Mouse (Mus musculus) right cerebral cortex, postnatal 36 days (tissue): ENCODE measurements at regions not wholly inside any gene's neighbourhood (a gene's known extent, or its start where the extent isn't known, plus 50 kb on each side); places are given as distances from the start of the nearest gene placed in this dataset.
"Not testable (repeated sequence)": the region's sequence is repeated elsewhere in the genome, so short reads cannot be mapped to it uniquely, and the experiment has no call there.

Experiments used
- DNase-seq, 2 experiments: peaks; one replicate each; pipeline ENCODE4 v3.0.0; 2022; ENCODE audit warnings: low spot score in 2 of 2, mixed read lengths in 1 of 2

DNA sequence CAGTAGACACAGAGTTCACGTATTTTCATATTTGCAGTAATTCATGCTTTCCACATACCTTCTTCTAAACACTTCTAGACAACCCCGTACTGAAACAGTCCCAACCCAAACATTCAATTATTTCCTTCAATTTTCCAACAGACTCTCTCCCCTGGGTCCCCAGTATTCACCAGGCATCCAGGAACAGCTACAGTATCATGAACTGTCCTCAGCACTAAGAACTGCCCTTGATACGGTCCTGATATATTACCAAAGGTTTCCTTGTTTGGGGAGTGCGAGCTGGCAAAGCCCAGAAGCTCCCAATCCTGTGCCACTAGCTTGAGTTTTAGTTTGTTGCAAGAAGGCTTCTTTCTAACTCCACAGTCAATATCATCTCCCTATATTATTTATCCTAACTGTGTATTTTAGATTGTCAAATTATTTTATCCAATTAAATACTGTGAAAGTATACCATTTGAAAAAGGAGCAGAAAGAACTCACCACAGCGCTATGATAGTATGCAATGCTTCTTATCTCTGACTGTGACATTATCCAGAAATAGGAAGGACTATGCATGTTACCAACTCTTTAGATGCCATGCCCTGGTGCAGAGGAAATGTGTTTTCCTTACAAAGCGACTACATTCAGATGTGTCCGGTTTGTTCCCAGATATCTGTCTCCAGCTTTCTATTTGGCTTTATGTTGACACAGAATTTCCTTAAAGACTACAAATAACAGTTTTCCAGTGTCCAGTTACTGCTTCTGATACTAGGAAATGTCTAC, 754.6 kb upstream of the Intu start:
- no peak for DNase-seq

DNA sequence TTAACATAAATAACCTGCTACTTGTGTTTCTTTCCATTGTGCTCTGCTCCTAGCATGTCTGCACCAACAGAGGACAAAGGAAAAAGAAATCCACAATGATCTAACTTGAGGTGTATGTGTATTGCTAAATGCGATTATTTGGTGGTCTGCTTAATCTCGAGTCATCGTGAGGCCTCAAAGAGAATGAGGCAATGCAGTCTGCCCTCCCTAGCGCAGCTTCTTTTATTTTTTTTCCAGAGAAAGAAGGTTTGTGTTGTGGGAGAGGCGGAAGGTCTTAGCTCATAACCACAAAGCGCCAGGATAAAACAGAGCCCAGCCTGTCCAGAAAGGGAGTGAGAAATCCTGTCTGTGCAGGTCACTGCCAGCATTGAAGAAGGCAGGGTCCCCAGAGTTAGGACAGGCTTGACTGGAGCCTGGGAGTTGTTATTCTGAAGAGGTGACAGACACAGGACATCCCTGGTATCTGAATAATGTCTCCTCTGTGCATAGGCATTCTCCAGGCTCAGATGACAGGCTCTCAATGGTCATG, 751.3 kb upstream of the Intu start:
- DNase-seq, result no peak

DNA sequence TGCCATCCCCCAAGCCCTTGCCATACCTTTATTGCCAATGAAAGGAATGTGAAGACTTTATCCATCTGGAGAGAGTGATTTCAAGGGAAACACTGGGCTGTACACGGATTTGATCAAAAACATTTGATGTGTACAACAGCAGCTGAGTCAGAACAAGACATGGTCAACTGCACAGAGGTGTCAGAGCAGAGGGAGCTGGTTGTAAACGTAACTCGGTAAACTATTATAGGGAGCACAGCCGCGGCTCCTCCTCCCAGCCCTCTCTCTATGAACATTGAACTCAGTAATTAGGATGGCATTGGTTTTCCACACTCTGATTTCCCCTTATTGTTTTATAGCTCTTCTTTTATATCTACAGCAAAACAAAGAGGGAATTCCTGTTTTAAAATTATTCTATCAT, 750.8 kb upstream of the Intu start:
- DNase-seq, result no peak

- no peak for DNase-seq
Observed at GRCm38 (mm10) chr3:39784901-39785300, 746.2 kb upstream of the Intu start.

DNA sequence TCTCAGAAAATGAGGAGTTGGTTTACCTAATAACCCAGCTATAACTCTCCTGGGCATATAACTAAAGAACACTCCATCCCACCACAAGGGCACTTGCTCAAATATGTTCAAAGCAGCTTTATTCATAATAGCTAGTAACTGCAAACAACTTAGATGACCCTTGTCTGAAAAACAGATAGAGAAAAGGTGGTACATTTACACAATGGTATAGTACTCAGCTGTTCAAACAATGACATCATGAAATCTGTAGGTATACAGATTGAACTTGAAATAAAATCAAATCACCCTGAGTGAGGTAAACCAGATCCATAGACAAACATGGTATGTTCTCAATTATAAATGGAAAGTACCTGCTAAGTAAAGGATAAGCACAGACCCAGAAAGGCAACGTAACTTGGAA, 721.5 kb upstream of the Intu start:
- no peak for DNase-seq

DNA sequence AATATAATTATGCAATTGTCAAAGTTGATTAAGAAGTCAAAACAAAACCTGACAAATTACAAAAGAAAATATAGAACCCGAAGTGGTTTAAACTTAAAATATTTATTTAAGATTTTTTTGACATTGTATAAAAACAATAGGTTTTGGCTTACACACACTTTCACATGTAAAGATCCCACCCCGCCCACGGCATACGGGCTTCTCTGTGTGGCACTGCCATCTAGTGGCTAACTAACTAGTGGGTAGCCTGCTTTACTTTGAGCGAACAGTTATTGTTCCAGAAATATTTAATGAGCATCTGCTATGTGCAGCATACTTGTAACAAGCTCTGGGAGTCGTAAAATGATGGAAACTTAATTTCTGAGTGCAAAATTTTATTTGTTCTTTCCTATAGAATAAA, 716.3 kb upstream of the Intu start:
- DNase-seq, result peak; percentile 23 to 58

DNA sequence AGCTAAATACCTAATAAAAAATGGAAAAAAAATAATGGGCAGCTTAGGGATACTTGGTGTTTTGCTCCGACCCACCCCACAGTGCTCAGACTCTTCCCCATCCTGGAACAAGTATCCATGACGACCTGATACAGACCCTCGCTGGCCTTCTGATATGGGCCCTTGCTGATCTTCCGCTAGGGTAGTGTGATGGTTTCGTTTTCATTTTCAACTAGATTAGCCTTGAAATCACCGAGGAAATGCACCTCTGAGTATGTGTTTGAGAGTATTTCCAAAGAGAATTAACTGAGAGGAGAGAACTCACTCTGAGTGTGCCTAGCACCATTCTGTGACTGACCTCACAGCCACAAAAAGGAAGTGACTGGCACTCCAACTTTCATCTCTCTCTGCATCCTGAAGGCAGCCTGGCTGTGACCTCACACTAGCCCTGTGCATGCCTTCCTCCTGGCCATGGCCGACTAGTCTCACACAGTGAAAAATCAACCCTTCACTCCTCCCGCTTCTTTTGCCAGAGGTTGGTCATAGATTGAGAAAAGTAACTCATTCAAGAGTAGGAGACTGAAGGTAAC, 700.5 kb upstream of the Intu start:
- no peak for DNase-seq

- DNase-seq, result no peak
Observed at GRCm38 (mm10) chr3:39838377-39839145, 692.5 kb upstream of the Intu start.

GRCm38 (mm10) chr3:39840946-39841345, 690.1 kb upstream of the Intu start:
- DNase-seq, result peak in 1 of 2 experiments; percentile 6

- DNase-seq, result no peak
Observed at GRCm38 (mm10) chr3:39845123-39845522, 686.0 kb upstream of the Intu start.

- DNase-seq, result no peak
Observed at GRCm38 (mm10) chr3:39848829-39849228, 682.3 kb upstream of the Intu start.

DNA sequence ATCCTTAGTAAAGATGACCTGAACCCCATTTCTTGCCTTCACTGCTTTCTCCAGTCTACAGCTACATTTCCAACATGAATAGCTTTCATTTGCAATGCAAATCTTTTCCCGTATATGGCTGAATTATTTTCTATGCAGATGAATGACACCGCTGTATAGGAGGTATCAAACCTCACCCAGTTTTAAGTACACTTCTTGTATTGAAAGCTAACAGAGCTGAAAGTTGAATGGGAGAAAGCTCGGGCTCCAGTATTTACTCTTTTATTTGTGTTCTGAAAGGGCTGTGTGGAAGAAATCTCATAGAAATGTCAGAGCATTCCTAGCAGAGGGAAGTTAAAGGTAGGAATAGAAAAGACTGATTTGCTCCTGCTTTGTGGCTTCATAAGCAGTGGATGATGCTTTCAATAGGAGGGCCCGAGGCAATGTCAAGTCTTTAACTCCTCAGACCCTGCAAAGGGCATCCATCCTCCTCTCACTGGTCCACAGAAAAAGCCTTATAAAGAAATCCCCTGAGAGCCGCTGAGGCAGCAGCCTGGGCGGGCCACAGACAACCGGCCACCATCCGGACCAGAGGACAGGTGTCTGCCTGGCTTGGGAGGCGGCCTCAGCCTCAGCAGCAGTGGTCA, 673.8 kb upstream of the Intu start:
- DNase-seq, result no peak

GRCm38 (mm10) chr3:39876046-39876445, 655.0 kb upstream of the Intu start:
- DNase-seq, result not testable (repeated sequence)

GRCm38 (mm10) chr3:39884370-39884769, 646.7 kb upstream of the Intu start:
- DNase-seq, result no peak

- no peak for DNase-seq
Observed at GRCm38 (mm10) chr3:39888376-39888775, 642.7 kb upstream of the Intu start.

DNA sequence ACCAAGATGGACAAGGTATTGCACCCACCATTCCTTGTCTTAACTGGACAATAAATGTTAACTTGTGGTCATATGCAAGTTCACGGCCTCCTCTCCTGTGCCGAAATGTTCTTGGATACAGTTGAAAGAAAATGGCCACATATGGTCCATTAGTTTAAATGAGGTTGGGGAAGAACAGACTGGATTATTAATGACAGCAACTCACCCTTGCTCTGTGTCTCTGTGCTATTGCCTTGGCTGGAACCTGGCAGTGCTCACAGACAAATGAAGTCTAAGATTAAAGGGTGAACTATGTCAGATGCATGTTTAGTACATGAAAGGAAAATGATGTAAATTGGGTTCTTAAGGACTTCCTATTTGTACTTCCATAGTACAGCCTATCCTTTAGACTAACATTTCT, 641.9 kb upstream of the Intu start:
- no peak for DNase-seq

DNA sequence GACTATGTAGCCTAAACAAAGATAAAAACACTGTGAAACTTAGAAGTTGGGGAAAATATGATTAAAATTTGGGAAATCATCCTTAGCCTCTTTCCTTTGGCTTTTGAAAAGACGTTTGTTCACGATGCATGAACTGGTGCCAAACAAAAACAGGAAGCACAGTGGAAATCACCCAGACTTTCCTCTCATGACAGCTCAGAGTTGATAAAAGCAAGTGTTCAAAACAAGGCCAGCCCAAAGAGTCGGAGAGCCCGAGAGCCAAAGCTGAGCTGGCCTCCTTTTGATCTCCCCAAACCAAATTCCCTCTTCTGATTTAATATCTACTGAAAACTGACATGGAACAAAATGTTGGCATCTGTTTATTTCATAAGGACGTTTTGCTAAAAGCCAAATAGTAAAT, 632.1 kb upstream of the Intu start:
- DNase-seq, result no peak

DNA sequence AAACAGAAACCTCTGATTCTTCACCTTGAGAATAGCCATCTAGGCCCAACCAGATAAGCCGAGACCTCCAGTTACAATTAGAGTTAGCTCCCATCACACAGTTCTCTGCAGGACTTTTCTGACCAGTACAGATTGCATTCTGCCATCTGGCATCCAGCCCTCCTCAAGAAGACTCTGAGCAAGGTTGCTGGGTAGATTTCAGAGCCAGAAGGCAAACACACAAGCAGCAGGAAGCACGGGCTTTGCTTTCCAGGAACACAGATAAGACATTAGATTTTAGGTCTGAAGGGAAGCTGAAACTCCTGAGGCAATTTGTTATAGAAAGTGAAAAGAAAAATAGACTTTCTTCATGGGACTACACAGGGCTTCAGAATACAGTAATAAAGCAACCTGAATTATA, 630.9 kb upstream of the Intu start:
- DNase-seq, result no peak

DNA sequence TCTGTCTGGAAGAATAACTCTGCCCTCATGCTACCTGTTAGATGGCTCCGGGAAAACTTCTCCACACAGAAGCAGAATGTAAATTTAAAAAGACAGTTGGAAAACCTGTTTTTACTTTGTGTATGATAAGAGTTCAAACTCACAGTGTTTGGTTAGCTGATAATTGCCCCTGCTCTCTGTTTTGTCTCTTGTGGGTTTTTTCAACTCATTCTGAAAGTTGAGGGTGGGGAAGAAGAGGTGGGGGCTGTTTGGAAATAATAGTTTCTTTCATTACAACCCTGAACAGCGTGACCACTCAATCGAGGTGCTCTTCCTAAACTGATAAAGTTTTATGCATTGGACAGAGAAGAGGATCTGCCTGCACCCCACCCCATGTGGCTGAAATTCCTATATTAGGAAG, 626.7 kb upstream of the Intu start:
- DNase-seq, result no peak

DNA sequence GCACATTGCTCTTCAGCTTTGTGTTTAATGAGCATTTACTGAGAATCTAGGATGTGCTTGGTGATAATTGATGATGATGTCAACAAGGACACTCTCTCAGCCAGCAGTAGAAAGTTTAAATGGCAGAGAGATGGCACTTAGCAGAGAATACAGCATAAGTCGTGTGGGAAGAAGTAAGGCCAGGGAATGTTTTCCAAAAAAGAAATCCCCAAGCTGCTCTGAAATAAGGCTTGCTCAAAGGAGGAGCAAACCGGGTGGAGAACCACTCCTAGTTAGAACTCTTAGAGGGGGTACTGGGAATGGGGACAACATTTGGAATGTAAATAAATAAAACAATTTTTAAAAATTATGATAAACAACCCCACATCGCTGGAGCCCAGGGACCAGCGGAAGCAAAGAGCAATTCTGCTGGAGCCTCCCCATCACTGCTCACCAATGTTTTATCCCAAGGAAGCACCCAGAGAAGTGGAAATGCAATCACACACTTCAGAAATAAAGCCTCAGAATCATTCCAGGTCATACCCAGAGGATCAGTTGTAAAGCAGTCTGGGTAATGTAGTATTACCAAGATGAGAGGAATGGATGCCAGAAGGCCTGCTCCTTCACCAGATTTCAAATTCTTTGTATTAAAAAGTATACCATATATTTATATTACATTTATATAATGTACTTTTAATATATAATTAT, 622.3 kb upstream of the Intu start:
- peak in 1 of 2 experiments; percentile 2 for DNase-seq

- no peak for DNase-seq
Observed at GRCm38 (mm10) chr3:39909642-39910041, 621.4 kb upstream of the Intu start.

DNA sequence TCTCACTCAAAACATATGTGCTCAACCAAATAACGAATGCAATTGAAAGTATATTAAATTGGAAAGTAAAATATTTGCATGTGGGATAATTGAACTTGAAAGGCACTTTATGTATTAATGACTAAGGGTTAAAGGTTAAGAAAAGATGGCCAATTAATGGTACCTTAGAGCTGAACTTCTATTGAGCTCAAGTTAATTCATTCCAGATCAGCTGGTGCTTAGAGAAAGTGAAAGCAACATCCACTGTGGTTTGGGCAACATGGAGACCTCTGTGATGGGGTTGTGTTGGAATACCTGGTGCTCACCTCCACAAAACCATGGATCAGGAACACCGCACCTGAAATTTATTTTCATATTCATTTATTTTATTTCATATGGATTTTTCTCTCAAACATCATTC, 612.5 kb upstream of the Intu start:
- no peak for DNase-seq
